Mouse (Mus musculus): ENCODE measurements at regions not wholly inside any gene's neighbourhood (a gene's known extent, or its start where the extent isn't known, plus 50 kb on each side); places are given as distances from the start of the nearest gene placed in this dataset.

DNA sequence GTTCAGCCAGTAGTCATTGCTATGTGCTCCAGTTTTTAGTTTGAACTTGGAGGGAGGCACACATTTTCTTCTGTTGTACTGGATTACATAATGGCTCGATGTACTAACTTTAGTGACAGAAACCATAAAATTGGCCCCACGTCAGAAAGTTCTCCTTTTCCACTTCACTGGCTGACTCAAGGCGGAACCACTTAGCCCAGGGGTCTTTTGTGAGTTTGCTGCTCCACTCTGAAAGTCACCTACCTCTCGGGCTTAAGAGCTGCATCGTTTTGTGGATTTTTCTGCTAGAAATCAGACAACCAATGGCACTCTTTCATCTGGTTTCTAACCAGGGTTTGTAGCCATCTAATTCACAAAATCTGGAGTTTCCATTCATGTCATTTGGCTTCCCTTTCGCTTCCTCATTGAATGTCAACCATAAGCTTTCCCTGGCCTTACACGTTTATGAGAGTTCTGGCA, 304.8 kb upstream of the Cited2 start:
- TF ChIP-seq GATA4 (IDR thresholded peaks at IDR 0.05; ENCODE audit: insufficient replicate concordance, low read length) = no peak

DNA sequence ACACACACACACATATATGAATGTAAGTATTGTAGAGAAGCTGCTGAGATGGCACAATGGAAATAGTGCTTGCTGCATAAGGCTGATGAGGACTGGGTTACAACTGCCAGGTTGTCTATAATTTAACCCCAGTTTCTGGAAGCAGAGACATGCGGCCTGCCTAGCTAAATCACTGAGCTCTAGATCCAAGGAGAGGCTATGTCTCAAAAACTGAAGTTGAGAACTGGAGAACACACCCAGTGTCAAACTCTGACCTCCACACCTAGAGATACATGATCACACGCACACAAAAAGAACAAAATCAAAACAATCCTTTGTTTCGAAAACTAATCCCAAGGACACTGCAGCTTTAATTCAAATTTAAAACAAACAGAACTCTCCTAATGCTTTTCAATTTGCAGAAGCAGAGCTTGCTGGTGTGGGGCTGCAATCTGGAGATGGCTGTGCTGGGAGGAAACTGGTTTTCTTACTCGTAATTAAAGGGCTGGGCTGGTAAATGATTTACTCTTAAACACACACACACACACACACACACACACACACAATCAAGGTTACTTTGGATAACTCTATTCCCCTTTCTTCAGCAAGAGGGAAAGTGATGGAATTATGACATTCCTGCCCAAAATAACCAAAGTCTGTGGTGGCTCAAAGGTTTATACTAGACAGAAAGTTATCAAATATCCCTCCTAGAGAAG, 299.3 kb upstream of the Cited2 start:
- TF ChIP-seq GATA4 (IDR thresholded peaks at IDR 0.05; ENCODE audit: insufficient replicate concordance, low read length) = no peak

DNA sequence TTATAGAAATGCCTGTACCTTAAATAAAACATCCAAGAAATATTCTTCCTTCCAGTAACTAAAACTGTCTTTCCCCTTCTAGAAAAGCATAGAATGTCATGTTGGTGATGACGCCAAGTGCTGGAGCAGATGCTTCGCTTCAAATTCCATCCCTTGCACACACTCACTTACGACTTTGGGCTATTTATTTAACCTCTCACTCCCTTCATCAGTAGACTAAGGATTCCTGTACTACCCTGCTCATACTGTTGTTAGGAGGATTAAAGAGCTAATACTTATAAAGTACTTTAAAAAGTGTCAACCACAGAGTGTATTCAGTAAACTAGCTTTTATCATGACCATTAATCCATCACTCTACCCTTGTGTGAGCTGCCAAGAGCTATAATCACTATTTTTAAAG, 296.8 kb upstream of the Cited2 start:
- TF ChIP-seq GATA4 (IDR thresholded peaks at IDR 0.05; ENCODE audit: insufficient replicate concordance, low read length) = no peak

GRCm38 (mm10) chr10:17427316-17427715, 295.7 kb upstream of the Cited2 start:
- TF ChIP-seq GATA4 (IDR thresholded peaks at IDR 0.05; ENCODE audit: insufficient replicate concordance, low read length) = no peak

DNA sequence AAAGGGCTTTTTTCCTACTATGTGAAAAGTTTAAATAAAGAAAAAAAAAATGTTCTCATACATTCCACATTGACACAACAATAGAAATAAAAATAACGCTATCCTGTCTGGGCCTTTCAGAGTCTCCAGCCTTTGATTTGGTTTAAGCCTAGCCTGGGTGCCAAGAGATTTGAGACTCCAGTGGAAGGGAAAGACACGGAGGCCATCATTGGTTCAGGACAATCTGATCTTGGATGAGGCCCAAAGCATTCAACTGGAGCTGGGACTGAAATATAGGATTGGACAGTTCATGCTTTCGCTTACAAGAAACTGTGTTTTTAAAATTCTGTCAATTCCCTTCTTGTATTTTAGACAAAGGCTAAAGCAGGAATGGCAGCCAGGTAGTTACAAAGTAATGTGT, 294.7 kb upstream of the Cited2 start:
- TF ChIP-seq GATA4 (IDR thresholded peaks at IDR 0.05; ENCODE audit: insufficient replicate concordance, low read length) = no peak

DNA sequence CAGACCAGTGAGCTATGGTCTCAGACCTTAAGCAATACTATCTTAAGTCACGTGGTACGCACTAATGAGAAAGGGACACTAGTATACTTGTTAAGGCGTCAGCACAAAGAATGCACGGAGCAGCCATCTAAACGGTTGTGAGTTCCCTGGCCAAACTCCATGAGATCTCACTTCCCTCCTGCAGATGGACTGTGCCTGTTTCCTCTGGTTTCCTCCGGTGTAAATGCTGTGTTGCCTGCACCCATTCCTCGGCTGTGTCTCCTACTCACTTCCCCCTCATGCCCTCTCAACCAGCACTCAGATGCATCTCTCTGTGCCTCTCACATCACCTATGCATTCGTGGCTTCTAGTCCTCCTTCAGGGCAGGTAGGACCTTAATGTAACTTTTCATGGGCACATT, 291.9 kb upstream of the Cited2 start:
- no peak for TF ChIP-seq GATA4 (IDR thresholded peaks at IDR 0.05; ENCODE audit: insufficient replicate concordance, low read length)

- TF ChIP-seq GATA4 (IDR thresholded peaks at IDR 0.05; ENCODE audit: insufficient replicate concordance, low read length) = no peak
Observed at GRCm38 (mm10) chr10:17434098-17434497, 288.9 kb upstream of the Cited2 start.

DNA sequence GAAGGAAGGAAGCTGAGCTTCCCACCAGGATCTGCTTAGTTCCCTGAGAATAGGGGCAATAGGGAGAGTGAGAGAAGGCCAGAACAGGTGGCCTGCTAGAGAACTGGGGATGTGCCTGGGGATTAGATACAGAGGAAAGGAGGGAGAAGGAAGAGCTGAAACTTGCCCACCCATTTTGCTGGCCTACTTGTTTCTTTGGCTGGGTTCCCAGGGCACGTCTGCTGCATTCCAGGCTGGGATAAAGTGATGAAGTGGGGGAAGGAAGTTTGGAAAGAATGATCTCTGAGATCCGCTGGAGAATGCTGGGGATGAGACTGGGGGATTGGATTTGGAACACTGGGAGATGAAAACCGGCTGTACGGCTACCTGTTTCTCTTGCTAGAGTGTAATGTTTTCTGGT, 272.8 kb upstream of the Cited2 start:
- no peak for TF ChIP-seq GATA4 (IDR thresholded peaks at IDR 0.05; ENCODE audit: insufficient replicate concordance, low read length)

GRCm38 (mm10) chr10:17470880-17471279, 252.1 kb upstream of the Cited2 start:
- no peak for TF ChIP-seq GATA4 (IDR thresholded peaks at IDR 0.05; ENCODE audit: insufficient replicate concordance, low read length)

DNA sequence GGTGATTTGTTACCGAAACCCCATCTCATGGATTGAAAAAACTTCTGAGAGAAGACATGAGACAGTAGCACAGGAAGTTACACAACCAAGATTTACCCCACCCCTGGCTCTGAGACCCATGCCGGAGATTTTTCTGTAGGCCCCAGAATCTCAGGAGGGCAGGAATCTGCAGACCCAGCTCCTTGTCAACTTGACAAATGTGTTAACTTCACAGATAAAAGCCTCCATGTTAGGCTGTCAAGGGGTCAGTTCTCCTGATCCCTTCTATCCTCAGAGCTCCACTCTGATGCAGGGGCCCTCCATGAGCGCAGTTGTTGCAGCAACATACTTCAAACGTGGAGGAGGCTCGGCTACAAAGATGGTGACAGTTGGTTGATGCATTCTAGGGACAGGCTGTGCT, 250.5 kb upstream of the Cited2 start:
- TF ChIP-seq GATA4 (IDR thresholded peaks at IDR 0.05; ENCODE audit: insufficient replicate concordance, low read length) = no peak

- no peak for TF ChIP-seq GATA4 (IDR thresholded peaks at IDR 0.05; ENCODE audit: insufficient replicate concordance, low read length)
Observed at GRCm38 (mm10) chr10:17475976-17476375, 247.0 kb upstream of the Cited2 start.

DNA sequence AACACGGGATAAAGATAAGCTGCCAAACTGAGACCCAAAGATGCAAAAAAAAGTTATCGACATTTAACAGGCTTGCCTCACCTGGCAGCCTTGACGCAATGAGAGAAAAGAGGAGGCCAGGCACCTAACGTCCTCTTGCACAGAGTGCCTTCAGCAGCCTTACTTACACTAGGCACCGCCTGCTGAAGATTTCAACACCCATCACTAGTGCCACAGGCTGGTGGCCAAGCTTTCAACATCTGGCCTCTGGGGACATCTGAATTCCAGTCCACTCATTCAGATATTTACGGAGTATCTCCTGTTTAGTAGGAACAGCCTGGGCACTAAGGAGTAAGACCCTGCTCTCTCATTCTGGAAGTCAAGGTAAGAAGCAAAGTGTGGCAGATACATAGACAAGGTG, 246.3 kb upstream of the Cited2 start:
- TF ChIP-seq GATA4 (IDR thresholded peaks at IDR 0.05; ENCODE audit: insufficient replicate concordance, low read length) = no peak

GRCm38 (mm10) chr10:17478761-17479632, 244.0 kb upstream of the Cited2 start:
- TF ChIP-seq GATA4 (IDR thresholded peaks at IDR 0.05; ENCODE audit: insufficient replicate concordance, low read length) = no peak

- no peak for TF ChIP-seq GATA4 (IDR thresholded peaks at IDR 0.05; ENCODE audit: insufficient replicate concordance, low read length)
Observed at GRCm38 (mm10) chr10:17482751-17483150, 240.3 kb upstream of the Cited2 start.

DNA sequence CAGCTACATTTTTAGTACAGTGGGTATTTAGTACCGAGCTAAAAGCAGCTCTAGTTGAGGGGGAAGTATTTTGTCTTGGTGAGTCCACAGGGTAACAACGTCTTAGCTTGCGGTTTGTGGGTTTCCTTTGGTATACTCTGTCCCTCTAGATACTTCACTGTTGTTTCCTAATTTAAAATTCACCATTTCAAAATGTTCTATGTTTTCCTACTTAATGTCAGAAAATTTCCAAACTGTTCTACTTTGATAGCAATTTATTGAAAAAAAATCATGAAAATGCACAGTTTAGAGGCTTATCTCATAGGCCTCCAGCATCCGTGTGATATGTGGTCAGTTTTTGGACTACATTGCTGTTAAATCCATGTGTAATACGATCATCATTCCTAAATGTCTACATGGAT, 238.0 kb upstream of the Cited2 start:
- TF ChIP-seq GATA4 (IDR thresholded peaks at IDR 0.05; ENCODE audit: insufficient replicate concordance, low read length) = no peak

GRCm38 (mm10) chr10:17485515-17485914, 237.5 kb upstream of the Cited2 start:
- no peak for TF ChIP-seq GATA4 (IDR thresholded peaks at IDR 0.05; ENCODE audit: insufficient replicate concordance, low read length)

Data from liver, adult (tissue).